Mouse (Mus musculus): Measurements from ENCODE around the gene Lactbl1. TPM values are rescaled to one million over a fixed set of nuclear protein-coding genes. Genes with fewer than 3 reads are reported as not detected.

The Lactbl1 gene
- polyA plus RNA-seq, 1 experiment from 2014 or later, result not detected

- Histone ChIP-seq H3K9me3 (no peaks in the 10 kb centered on the region), H3K36me3 (peaks cover 32% of the 10 kb centered on the region), H3K9ac (no peak overlapping the region), H3K27ac (no peak overlapping the region), H3K27me3 (replicated peaks) (no peaks in the 10 kb centered on the region), H3K4me2 (no peak overlapping the region), H3K4me3 (replicated peaks) (no peak overlapping the region), H3K4me1 (no peaks in the 10 kb centered on the region)
- no peak for ATAC-seq (ENCODE audit: insufficient read depth, low FRiP score, low read depth)
- WGBS, result 60% methylated on average over 3 of the region's 3 CpGs
Observed at GRCm38 (mm10) chr4:136657914-136658313, 35.5 kb downstream of the Lactbl1 start.

DNA sequence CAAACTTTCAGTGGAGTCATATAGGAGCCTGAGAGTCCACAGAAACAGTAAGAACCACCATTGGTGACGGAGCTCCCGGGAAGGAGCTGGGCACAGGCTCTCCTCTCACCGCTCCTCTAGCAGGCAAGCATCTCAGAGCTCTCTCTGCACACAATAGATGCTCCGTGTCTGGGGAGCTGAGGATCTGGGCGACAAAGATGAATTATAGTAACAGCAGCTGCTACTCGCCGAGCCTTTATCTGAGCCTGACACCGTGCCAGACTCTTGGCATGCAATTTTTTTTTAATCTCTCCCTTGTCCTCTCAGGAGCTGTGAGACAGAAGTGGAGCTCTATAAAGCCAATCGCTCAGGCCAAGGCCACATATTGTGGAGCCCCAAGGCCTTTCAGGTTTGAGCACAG, 42.6 kb downstream of the Lactbl1 start:
- Histone ChIP-seq H3K4me2 (no peak overlapping the region), H3K9ac (no peak overlapping the region), H3K4me1 (no peaks in the 10 kb centered on the region), H3K27ac (no peak overlapping the region), H3K27me3 (replicated peaks) (no peaks in the 10 kb centered on the region), H3K36me3 (peaks cover 8% of the 10 kb centered on the region; the same call in 1 of the 2 replicates), H3K4me3 (replicated peaks) (no peak overlapping the region), H3K9me3 (no peaks in the 10 kb centered on the region)
- WGBS, result 66% methylated on average over 9 of the region's 9 CpGs
- ATAC-seq (ENCODE audit: insufficient read depth, low FRiP score, low read depth), result no peak

DNA sequence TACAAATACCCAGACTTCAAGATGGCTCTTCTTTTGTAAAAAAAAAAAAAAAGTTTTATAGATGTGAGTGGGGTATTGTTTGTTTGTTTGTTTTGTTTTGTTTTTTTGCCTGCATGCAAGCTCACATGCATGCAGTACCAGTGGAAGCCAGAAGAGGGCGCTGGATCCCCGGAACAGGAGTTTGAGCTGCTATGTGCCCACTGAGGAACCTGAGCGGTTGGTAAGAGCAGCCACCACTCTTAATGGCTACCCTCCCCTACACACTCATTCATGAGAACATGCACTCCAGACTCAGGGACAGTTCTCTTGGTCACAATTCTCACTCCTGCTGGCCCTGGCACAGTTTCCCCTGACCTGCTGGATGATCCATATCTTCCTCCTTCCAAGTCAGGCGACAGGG, 43.6 kb downstream of the Lactbl1 start:
- Histone ChIP-seq H3K9ac (no peak overlapping the region), H3K27ac (no peak overlapping the region), H3K9me3 (no peaks in the 10 kb centered on the region), H3K4me2 (no peak overlapping the region), H3K27me3 (replicated peaks) (no peaks in the 10 kb centered on the region), H3K4me3 (replicated peaks) (no peak overlapping the region), H3K36me3 (no peaks in the 10 kb centered on the region), H3K4me1 (no peaks in the 10 kb centered on the region)
- WGBS, result 71% methylated on average over 4 of the region's 4 CpGs
- no peak for ATAC-seq (ENCODE audit: insufficient read depth, low FRiP score, low read depth)

- no peak overlapping the region for H3K4me3 ChIP-seq (replicated peaks)
- 67% methylated on average over 10 of the region's 10 CpGs for WGBS
- no peak for ATAC-seq (ENCODE audit: insufficient read depth, low FRiP score, low read depth)
- H3K27me3 ChIP-seq (replicated peaks), result no peaks in the 10 kb centered on the region
- H3K4me2 ChIP-seq, result no peak overlapping the region
- no peak overlapping the region for H3K27ac ChIP-seq
- no peaks in the 10 kb centered on the region for H3K36me3 ChIP-seq
- H3K4me1 ChIP-seq, result no peaks in the 10 kb centered on the region
- H3K9ac ChIP-seq, result no peak overlapping the region
- no peaks in the 10 kb centered on the region for H3K9me3 ChIP-seq
Observed at GRCm38 (mm10) chr4:136667757-136668156, 45.3 kb downstream of the Lactbl1 start.

GRCm38 (mm10) chr4:136672335-136673090, 50.1 kb downstream of the Lactbl1 start:
- H3K27me3 ChIP-seq (replicated peaks), result no peaks in the 10 kb centered on the region
- 88% methylated on average over 19 of the region's 19 CpGs for WGBS
- ATAC-seq (ENCODE audit: insufficient read depth, low FRiP score, low read depth), result no peak
- H3K4me1 ChIP-seq, result no peaks in the 10 kb centered on the region
- H3K9ac ChIP-seq, result no peak overlapping the region
- 0 out of 2 replicates have a peak, but pooled peaks cover 10% of the 10 kb centered on the region for H3K36me3 ChIP-seq
- no peak overlapping the region for H3K27ac ChIP-seq
- no peak overlapping the region for H3K4me2 ChIP-seq
- H3K4me3 ChIP-seq (replicated peaks), result no peak overlapping the region
- H3K9me3 ChIP-seq, result no peaks in the 10 kb centered on the region

DNA sequence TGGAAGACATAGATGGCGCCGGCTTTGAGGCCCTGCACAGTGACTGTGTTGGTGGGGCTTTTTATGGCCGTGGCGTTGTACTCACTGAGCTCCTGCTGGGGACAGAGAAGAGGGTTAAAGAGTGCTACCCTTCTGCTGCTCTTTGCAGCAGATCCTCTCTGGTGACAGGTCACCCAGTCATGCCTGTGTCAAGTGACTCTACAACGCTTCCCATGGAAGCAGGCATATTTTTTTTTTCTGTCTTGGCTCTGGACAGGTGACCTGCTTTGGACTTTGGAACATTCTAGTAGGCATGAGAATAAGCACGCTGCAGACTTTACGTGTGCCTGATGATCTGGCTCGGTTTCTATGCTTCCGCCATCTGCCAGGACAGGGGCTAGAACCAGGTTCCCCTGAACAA, 53.0 kb downstream of the Lactbl1 start:
- Histone ChIP-seq H3K4me3 (replicated peaks) (no peak overlapping the region), H3K9me3 (no peaks in the 10 kb centered on the region), H3K4me2 (no peak overlapping the region), H3K27me3 (replicated peaks) (no peaks in the 10 kb centered on the region), H3K4me1 (no peaks in the 10 kb centered on the region), H3K9ac (no peak overlapping the region), H3K36me3 (0 out of 2 replicates have a peak, but pooled peaks cover 10% of the 10 kb centered on the region), H3K27ac (no peak overlapping the region)
- ATAC-seq (ENCODE audit: insufficient read depth, low FRiP score, low read depth), result no peak
- 90% methylated on average over 9 of the region's 9 CpGs for WGBS

DNA sequence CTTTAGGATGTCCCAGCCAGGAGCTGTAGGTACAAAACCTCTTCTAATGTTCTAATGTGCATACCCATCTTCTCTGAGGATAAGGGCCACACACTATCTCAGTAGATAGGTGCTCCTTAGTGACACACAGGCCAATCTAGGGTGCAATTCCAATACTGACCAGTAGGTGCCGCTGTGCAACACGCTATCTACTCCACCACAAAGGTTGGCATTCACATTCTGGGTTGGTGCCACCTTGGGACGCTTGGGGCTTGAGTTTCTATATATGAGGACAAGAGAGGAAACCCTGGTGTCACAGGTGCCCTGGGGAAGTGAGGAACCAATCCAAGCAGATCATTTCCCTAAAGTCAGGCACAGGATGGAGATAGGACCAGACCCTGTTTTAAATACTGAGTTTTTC, 56.1 kb downstream of the Lactbl1 start:
- H3K4me3 ChIP-seq (replicated peaks), result no peak overlapping the region
- H3K27ac ChIP-seq, result no peak overlapping the region
- H3K9me3 ChIP-seq, result no peaks in the 10 kb centered on the region
- 0 out of 2 replicates have a peak, but pooled peaks cover 5% of the 10 kb centered on the region for H3K36me3 ChIP-seq
- H3K27me3 ChIP-seq (replicated peaks), result no peaks in the 10 kb centered on the region
- ATAC-seq (ENCODE audit: insufficient read depth, low FRiP score, low read depth), result no peak
- no peaks in the 10 kb centered on the region for H3K4me1 ChIP-seq
- no peak overlapping the region for H3K4me2 ChIP-seq
- no peak overlapping the region for H3K9ac ChIP-seq
- WGBS, result 5% methylated on average over 3 of the region's 3 CpGs

DNA sequence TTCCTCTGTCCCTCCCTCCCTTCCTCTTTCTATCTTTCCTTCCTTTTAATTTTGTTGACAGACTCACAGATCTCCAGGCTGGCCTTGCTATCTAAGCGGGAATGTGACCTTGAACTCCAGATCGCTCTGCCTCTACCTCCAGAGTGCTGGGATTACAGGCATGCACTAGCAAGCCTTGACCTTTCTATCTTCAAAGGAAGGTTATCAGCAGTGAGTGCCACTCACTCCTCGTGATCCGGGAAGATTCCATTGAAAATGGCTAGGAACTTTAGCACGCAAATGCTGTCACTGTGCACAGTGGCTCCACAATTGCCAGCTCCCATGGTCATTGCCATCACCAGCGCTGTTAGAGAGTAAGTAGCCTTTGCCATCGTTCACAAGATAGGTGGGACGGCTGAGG, 56.8 kb downstream of the Lactbl1 start:
- Histone ChIP-seq H3K36me3 (0 out of 2 replicates have a peak, but pooled peaks cover 3% of the 10 kb centered on the region), H3K4me2 (no peak overlapping the region), H3K4me3 (replicated peaks) (no peak overlapping the region), H3K27ac (no peak overlapping the region), H3K9ac (no peak overlapping the region), H3K27me3 (replicated peaks) (no peaks in the 10 kb centered on the region), H3K9me3 (no peaks in the 10 kb centered on the region), H3K4me1 (no peaks in the 10 kb centered on the region)
- no peak for ATAC-seq (ENCODE audit: insufficient read depth, low FRiP score, low read depth)
- 68% methylated on average over 8 of the region's 8 CpGs for WGBS

GRCm38 (mm10) chr4:136680641-136681040, 58.2 kb downstream of the Lactbl1 start:
- WGBS, result 81% methylated on average over 14 of the region's 14 CpGs
- Histone ChIP-seq H3K4me1 (no peaks in the 10 kb centered on the region), H3K9me3 (no peaks in the 10 kb centered on the region), H3K4me2 (no peak overlapping the region), H3K27ac (no peak overlapping the region), H3K36me3 (no peaks in the 10 kb centered on the region), H3K9ac (no peak overlapping the region), H3K4me3 (replicated peaks) (no peak overlapping the region), H3K27me3 (replicated peaks) (no peaks in the 10 kb centered on the region)
- no peak for ATAC-seq (ENCODE audit: insufficient read depth, low FRiP score, low read depth)

GRCm38 (mm10) chr4:136684485-136684884, 62.1 kb downstream of the Lactbl1 start:
- Histone ChIP-seq H3K27ac (no peak overlapping the region), H3K9me3 (no peaks in the 10 kb centered on the region), H3K27me3 (replicated peaks) (no peaks in the 10 kb centered on the region), H3K36me3 (no peaks in the 10 kb centered on the region), H3K4me2 (no peak overlapping the region), H3K9ac (no peak overlapping the region), H3K4me3 (replicated peaks) (no peak overlapping the region), H3K4me1 (no peaks in the 10 kb centered on the region)
- ATAC-seq (ENCODE audit: insufficient read depth, low FRiP score, low read depth), result no peak
- 60% methylated on average over 6 of the region's 6 CpGs for WGBS

DNA sequence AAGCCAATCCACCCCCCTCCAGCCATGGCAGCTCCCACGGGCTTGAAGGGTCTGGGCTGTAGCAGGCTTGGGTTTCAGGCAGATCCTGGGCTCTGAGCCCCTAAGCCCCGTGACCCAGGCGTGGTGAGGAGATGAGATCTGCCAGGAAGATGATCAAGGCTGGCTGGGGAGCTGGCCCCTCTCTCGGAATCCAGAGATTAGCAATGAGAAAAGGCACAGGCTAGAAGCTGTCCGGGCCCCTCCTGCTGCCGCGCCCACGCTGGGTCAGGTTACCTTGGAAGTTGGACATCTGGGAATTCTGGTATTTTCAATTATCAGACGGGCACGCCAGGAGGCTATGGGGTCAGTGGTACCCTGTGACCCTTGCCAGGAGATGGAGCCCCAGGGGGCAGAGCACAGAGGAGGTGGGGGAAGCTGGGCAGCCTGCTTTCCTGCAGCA, 63.0 kb downstream of the Lactbl1 start:
- Histone ChIP-seq H3K4me1 (no peaks in the 10 kb centered on the region), H3K4me2 (no peak overlapping the region), H3K9ac (no peak overlapping the region), H3K4me3 (replicated peaks) (no peak overlapping the region), H3K27ac (no peak overlapping the region), H3K9me3 (no peaks in the 10 kb centered on the region), H3K27me3 (replicated peaks) (no peaks in the 10 kb centered on the region), H3K36me3 (0 out of 2 replicates have a peak, but pooled peaks cover 4% of the 10 kb centered on the region)
- ATAC-seq (ENCODE audit: insufficient read depth, low FRiP score, low read depth), result no peak
- WGBS, result 52% methylated on average over 10 of the region's 10 CpGs

- Histone ChIP-seq H3K36me3 (peaks cover 20% of the 10 kb centered on the region), H3K9ac (no peak overlapping the region), H3K4me2 (no peak overlapping the region), H3K27me3 (replicated peaks) (no peaks in the 10 kb centered on the region), H3K27ac (no peak overlapping the region), H3K4me1 (no peaks in the 10 kb centered on the region), H3K4me3 (replicated peaks) (no peak overlapping the region), H3K9me3 (no peaks in the 10 kb centered on the region)
- WGBS, result 65% methylated on average over 4 of the region's 4 CpGs
- ATAC-seq (ENCODE audit: insufficient read depth, low FRiP score, low read depth), result no peak
Observed at GRCm38 (mm10) chr4:136688113-136688512, 65.7 kb downstream of the Lactbl1 start.

All from stomach, embryonic 15.5 days (tissue).